In the genomic region with DNA sequence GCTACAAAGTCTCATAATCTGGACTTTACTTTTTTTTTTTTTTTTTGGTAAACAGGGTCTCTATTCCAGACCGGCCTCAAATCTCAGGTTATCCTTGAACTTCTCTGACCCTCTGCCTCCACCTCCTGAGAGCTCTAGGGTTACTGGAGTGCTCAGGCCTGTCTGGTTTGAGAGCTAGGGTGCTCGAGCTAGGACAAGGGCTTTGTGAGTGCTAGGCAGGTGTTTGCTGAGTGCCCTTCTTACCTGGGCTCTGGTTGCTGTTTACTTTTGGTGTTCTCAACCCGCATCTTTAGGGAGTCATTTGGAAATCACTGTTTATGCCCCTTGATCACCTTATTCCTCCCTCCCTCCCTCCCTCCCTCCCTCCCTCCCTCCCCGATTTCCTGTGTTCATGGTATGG, we compare ENCODE assay signal across 27 mouse cellular contexts. TPM values are rescaled to one million over a fixed set of nuclear protein-coding genes. Genes with fewer than 3 reads are reported as not detected.
A peak's percentile ranks its signal among the peaks of the same experiment; 100 is the strongest.
DNase-seq lines count a peak whose midpoint lies in the region; ATAC-seq and TF ChIP-seq lines count a peak whose summit lies in the region.
"Had no signal": no experiment of that assay in that cellular context is flagged by ENCODE, and none has a peak within 500 bp of the region (broad histone marks: within the 10 kb centered on the region; RNA-seq: fewer than 3 reads in every experiment).

No protein-coding gene starts in this region.

- H3K9me3 ChIP-seq in liver, postnatal 0 days (ENCODE audit: low read length) = no peaks in the 10 kb centered on the region
- no peaks in the 10 kb centered on the region for H3K9me3 ChIP-seq in liver, embryonic 12.5 days (replicated peaks)
- H3K9me3 ChIP-seq in lung, postnatal 0 days (ENCODE audit: low read length) = no peaks in the 10 kb centered on the region
- H3K9me3 ChIP-seq: embryonic facial prominence, embryonic 13.5 days; G1E; heart, embryonic 13.5 days; hindbrain, embryonic 10.5 days; hindbrain, embryonic 15.5 days; intestine, embryonic 15.5 days; liver, embryonic 15.5 days; midbrain, embryonic 12.5 days; neural tube, embryonic 13.5 days had no signal

- TF ChIP-seq CTCF in liver, postnatal 0 days (IDR thresholded peaks at IDR 0.05; ENCODE audit: low read depth) = no peak
- TF ChIP-seq CTCF in lung, adult 2 months (IDR thresholded peaks at IDR 0.05; ENCODE audit: insufficient read depth, low read length) = no peak
- TF ChIP-seq CTCF in lung, postnatal 0 days (IDR thresholded peaks at IDR 0.05) = no peak

- H3K36me3 ChIP-seq in liver, postnatal 0 days (replicated peaks; ENCODE audit: insufficient read depth, low read length) = peaks cover 13% of the 10 kb centered on the region; the same call in 1 of the 2 replicates
- peaks cover 33% of the 10 kb centered on the region for H3K36me3 ChIP-seq in liver, embryonic 12.5 days
- no peaks in the 10 kb centered on the region for H3K36me3 ChIP-seq in lung, postnatal 0 days (ENCODE audit: insufficient read depth, low read length)
- H3K36me3 ChIP-seq: forebrain, embryonic 15.5 days; hindbrain, embryonic 15.5 days; intestine, embryonic 15.5 days had no signal

- H3K4me1 ChIP-seq in liver, postnatal 0 days (ENCODE audit: insufficient read depth) = peaks cover 21% of the 10 kb centered on the region
- peaks cover 55% of the 10 kb centered on the region for H3K4me1 ChIP-seq in liver, embryonic 12.5 days
- peaks cover 5% of the 10 kb centered on the region for H3K4me1 ChIP-seq in lung, adult 2 months (ENCODE audit: control insufficient read depth, insufficient read depth, low read length)
- peaks cover 10% of the 10 kb centered on the region for H3K4me1 ChIP-seq in lung, postnatal 0 days (ENCODE audit: insufficient read depth, low read depth, low read length)

- no peak for TF ChIP-seq POLR2A in lung, adult 2 months (IDR thresholded peaks at IDR 0.05; ENCODE audit: borderline replicate concordance, extremely low read depth, low read depth, low read length)

- no peak for TF ChIP-seq EP300 in liver, postnatal 0 days (IDR thresholded peaks at IDR 0.05; ENCODE audit: low read depth)
- TF ChIP-seq EP300 in lung, postnatal 0 days (IDR thresholded peaks at IDR 0.05) = 0 out of 2 replicates have a peak, but pooled peaks have one; percentile 49

- no peak overlapping the region for H3K27ac ChIP-seq in liver, postnatal 0 days (ENCODE audit: low read depth)
- H3K27ac ChIP-seq in liver, embryonic 12.5 days = no peak overlapping the region
- no peak overlapping the region for H3K27ac ChIP-seq in lung, postnatal 0 days (ENCODE audit: low read length)
- H3K27ac ChIP-seq: embryonic facial prominence, embryonic 13.5 days; forebrain, embryonic 10.5 days; forebrain, embryonic 15.5 days; heart, embryonic 13.5 days; hindbrain, embryonic 10.5 days; hindbrain, embryonic 15.5 days; midbrain, embryonic 12.5 days; neural tube, embryonic 13.5 days had no signal

- ATAC-seq in liver, postnatal 0 days = no peak
- ATAC-seq in liver, embryonic 12.5 days = no peak
- ATAC-seq in lung, postnatal 0 days = no peak
- ATAC-seq: forebrain, embryonic 15.5 days; intestine, embryonic 15.5 days had no signal

- DNase-seq in liver, postnatal 0 days = no peak
- peak; percentile 51 for DNase-seq in lung, adult 2 months
- peak; percentile 79 for DNase-seq in lung, postnatal 0 days (ENCODE audit: low spot score)
- peak; percentile 20 to 68 for DNase-seq in lung, postnatal 4 days
- DNase-seq in cerebellum, postnatal 25 days = no peak
- DNase-seq: adrenal gland, postnatal 14 days; B cell, adult 2 months; cerebellum, adult 11 months; cerebellum, adult 9-11 months; gastrocnemius, postnatal 25 days; heart, adult 18-20 months; heart, postnatal 14 days; kidney, adult 2 months; kidney, postnatal 4 days; left cerebral cortex, postnatal 4 days had no signal

- no peak overlapping the region for H3K4me3 ChIP-seq in liver, postnatal 0 days (ENCODE audit: low read depth, low read length)
- no peak overlapping the region for H3K4me3 ChIP-seq in liver, embryonic 12.5 days
- H3K4me3 ChIP-seq in lung, adult 2 months (replicated peaks; ENCODE audit: extremely low read depth, low read depth, low read length) = no peak overlapping the region
- no peak overlapping the region for H3K4me3 ChIP-seq in lung, postnatal 0 days (ENCODE audit: low read depth, low read length)
- H3K4me3 ChIP-seq: embryonic facial prominence, embryonic 13.5 days; forebrain, embryonic 10.5 days; forebrain, embryonic 15.5 days; heart, embryonic 13.5 days; hindbrain, embryonic 10.5 days; hindbrain, embryonic 15.5 days; intestine, embryonic 15.5 days; liver, embryonic 15.5 days; midbrain, embryonic 12.5 days; neural tube, embryonic 13.5 days had no signal

- WGBS in liver, postnatal 0 days (ENCODE audit: insufficient replicate concordance) = 61% methylated on average over 4 of the region's 4 CpGs
- WGBS in liver, embryonic 12.5 days (ENCODE audit: insufficient replicate concordance) = 69% methylated on average over 4 of the region's 4 CpGs
- WGBS in lung, adult 2 months = 55% methylated on average over 4 of the region's 4 CpGs
- 59% methylated on average over 4 of the region's 4 CpGs for WGBS in lung, postnatal 0 days

- H3K9ac ChIP-seq in liver, postnatal 0 days (replicated peaks) = no peak overlapping the region
- H3K9ac ChIP-seq in liver, embryonic 12.5 days = no peak overlapping the region
- no peak overlapping the region for H3K9ac ChIP-seq in lung, postnatal 0 days (replicated peaks; ENCODE audit: low read depth)
- H3K9ac ChIP-seq: embryonic facial prominence, embryonic 13.5 days; forebrain, embryonic 15.5 days; heart, embryonic 13.5 days; hindbrain, embryonic 15.5 days; intestine, embryonic 15.5 days; liver, embryonic 15.5 days; midbrain, embryonic 12.5 days; neural tube, embryonic 13.5 days had no signal

- no peaks in the 10 kb centered on the region for H3K27me3 ChIP-seq in liver, postnatal 0 days (ENCODE audit: insufficient read depth, low read length)
- H3K27me3 ChIP-seq in liver, embryonic 12.5 days (replicated peaks) = no peaks in the 10 kb centered on the region
- no peaks in the 10 kb centered on the region for H3K27me3 ChIP-seq in lung, postnatal 0 days (replicated peaks; ENCODE audit: insufficient read depth, low read length)
- H3K27me3 ChIP-seq: embryonic facial prominence, embryonic 13.5 days; forebrain, embryonic 15.5 days; heart, embryonic 13.5 days; hindbrain, embryonic 15.5 days; intestine, embryonic 15.5 days; liver, embryonic 15.5 days; midbrain, embryonic 12.5 days; neural tube, embryonic 13.5 days had no signal

- 0 out of 2 replicates have a peak overlapping the region, but pooled peaks have one; percentile 11 for H3K4me2 ChIP-seq in liver, postnatal 0 days (ENCODE audit: low read depth, low read length)
- no peak overlapping the region for H3K4me2 ChIP-seq in liver, embryonic 12.5 days
- H3K4me2 ChIP-seq in lung, postnatal 0 days (replicated peaks; ENCODE audit: low read depth, low read length) = no peak overlapping the region
- H3K4me2 ChIP-seq: embryonic facial prominence, embryonic 13.5 days; forebrain, embryonic 15.5 days; heart, embryonic 13.5 days; hindbrain, embryonic 15.5 days; intestine, embryonic 15.5 days; midbrain, embryonic 12.5 days; neural tube, embryonic 13.5 days had no signal

RNA-seq across cellular contexts. Expression of a gene that starts 5.5 kb away (rescaled TPM):
- polyA plus RNA-seq in liver, postnatal 0 days (2015; fragmentation: Nextera tagmentation; extraction: Ambion mirVana) = 41.6 and 46.3 TPM in 2 replicates
- 71.7 and 75.2 TPM in 2 replicates for polyA plus RNA-seq in liver, embryonic 12.5 days (2016; fragmentation: Nextera tagmentation; extraction: Ambion mirVana)
- 19.0 and 34.3 TPM in 2 replicates for polyA plus RNA-seq in lung, adult 2 months (2012; rRNA removed)
- 51.5 and 55.4 TPM in 2 replicates for polyA plus RNA-seq in lung, postnatal 0 days (2015; fragmentation: Nextera tagmentation; extraction: Ambion mirVana)

Comparison
In these comparisons a context has a peak if more than half of its experiments do, and no peak if none do; other contexts are left out.
1. DNase-seq: peak in lung, adult 2 months (single experiment), lung, postnatal 0 days (single experiment) and lung, postnatal 4 days (2 of 2); none in liver, postnatal 0 days (single experiment) and cerebellum, postnatal 25 days (0 of 2).